Mouse (Mus musculus) G1E (cell line): ENCODE data around the gene Gm12216. TPM values are rescaled to one million over a fixed set of nuclear protein-coding genes. Genes with fewer than 3 reads are reported as not detected.

ENCODE experiments used
- ATAC-seq: 2 replicates; pipeline ENCODE4 v1.8.0; 2016; ENCODE audit warnings: mild to moderate bottlenecking; ENCODE audit not compliant: insufficient number of reproducible peaks, poor library complexity, low FRiP score, severe bottlenecking; ENCODE audit errors: extremely low read depth
- DNase-seq: peaks from one replicate; pipeline ENCODE4 v3.0.0; 2012; ENCODE audit warnings: low spot score
- H3K27me3 ChIP-seq: 2 replicates; pipeline ENCODE4 v1.6.1; 2012; ENCODE audit warnings: mild to moderate bottlenecking, low read length, inconsistent platforms; ENCODE audit not compliant: insufficient read depth
- H3K36me3 ChIP-seq: replicated peaks from 2 replicates; pipeline ENCODE3; 2012; ENCODE audit warnings: mild to moderate bottlenecking, inconsistent platforms
- H3K4me1 ChIP-seq: 2 replicates; pipeline ENCODE4 v1.6.1; 2012; ENCODE audit warnings: low read depth, low read length, inconsistent platforms, mixed read lengths; ENCODE audit not compliant: insufficient read depth
- H3K4me3 ChIP-seq: 2 replicates; pipeline ENCODE4 v1.5.1; 2012; ENCODE audit warnings: low read depth, mild to moderate bottlenecking, inconsistent platforms, low read length, moderate library complexity, mixed read lengths
- H3K9me3 ChIP-seq: replicated peaks from 2 replicates; pipeline ENCODE4 v1.6.1; 2012; ENCODE audit warnings: inconsistent platforms
- CTCF ChIP-seq: IDR thresholded peaks from 2 replicates; pipeline ENCODE4 v1.5.1; 2012; ENCODE audit warnings: low read depth, low read length, inconsistent platforms, mixed read lengths
- GATA1 ChIP-seq: IDR thresholded peaks from 2 replicates; pipeline ENCODE4 v1.6.1; 2012; ENCODE audit warnings: borderline replicate concordance, low read length, inconsistent platforms, mixed read lengths
- GATA2 ChIP-seq: IDR thresholded peaks from 2 replicates; pipeline ENCODE4 v1.6.1; 2012; ENCODE audit warnings: low read depth, low read length, inconsistent platforms, borderline replicate concordance
- POLR2AphosphoS5 ChIP-seq: IDR thresholded peaks from 2 replicates; pipeline ENCODE4 v1.6.1; 2012; ENCODE audit warnings: low read depth, low read length, inconsistent platforms; ENCODE audit not compliant: insufficient replicate concordance
- TAL1 ChIP-seq: conservative IDR thresholded peaks from 2 replicates; pipeline ENCODE4 v1.6.1; 2012; ENCODE audit warnings: low read depth, low read length, inconsistent platforms, mixed read lengths
- polyA plus RNA-seq: library from polyadenylated mRNA; stranded (reverse); fragments of >175 nt; gene quantifications from 2 replicates; pipeline ENCODE4 v1.2.3, GENCODE M21; 2012
- total RNA-seq, 2 experiments: library from RNA; stranded (forward) in 1 of 2; stranded (reverse) in 1 of 2; fragments of 200-1000 nt in 1 of 2; fragments of >200 nt in 1 of 2; fragmentation: Nextera tagmentation in 1 of 2; gene quantifications; 2 replicates each; pipeline ENCODE4 v1.2.3; 2014 to 2017

Gene Gm12216
- total and polyA plus RNA-seq, 3 experiments = 0.16 TPM; not detected in 2

- Histone ChIP-seq H3K4me3 (no peak overlapping the region), H3K9me3 (no peaks in the 10 kb centered on the region), H3K36me3 (no peaks in the 10 kb centered on the region), H3K4me1 (peaks cover 5% of the 10 kb centered on the region), H3K27me3 (peaks cover 16% of the 10 kb centered on the region; the same call in 1 of the 2 replicates)
- DNase-seq (no peak), ATAC-seq (no peak)
- no peak for TF ChIP-seq GATA1
- TF ChIP-seq TAL1 = no peak
- no peak for TF ChIP-seq POLR2AphosphoS5
- no peak for TF ChIP-seq GATA2
- no peak for TF ChIP-seq CTCF
Observed at GRCm38 (mm10) chr11:53816841-53817375, 42.1 kb downstream of the Gm12216 start.

GRCm38 (mm10) chr11:53814810-53815209 lies 44.2 kb downstream of the Gm12216 start:
- no peak overlapping the region for H3K4me3 ChIP-seq
- DNase-seq = no peak
- no peaks in the 10 kb centered on the region for H3K4me1 ChIP-seq
- H3K36me3 ChIP-seq = no peaks in the 10 kb centered on the region
- H3K9me3 ChIP-seq = no peaks in the 10 kb centered on the region
- peaks cover 27% of the 10 kb centered on the region; the same call in 1 of the 2 replicates for H3K27me3 ChIP-seq
- no peak for TF ChIP-seq POLR2AphosphoS5
- no peak for TF ChIP-seq CTCF
- no peak for TF ChIP-seq GATA1
- TF ChIP-seq TAL1 = no peak
- TF ChIP-seq GATA2 = no peak
- no peak for ATAC-seq

- Histone ChIP-seq H3K36me3 (no peaks in the 10 kb centered on the region), H3K9me3 (no peaks in the 10 kb centered on the region), H3K4me3 (no peak overlapping the region), H3K4me1 (no peaks in the 10 kb centered on the region), H3K27me3 (peaks cover 28% of the 10 kb centered on the region; the same call in 1 of the 2 replicates)
- no peak for ATAC-seq
- TF ChIP-seq TAL1 = no peak
- TF ChIP-seq POLR2AphosphoS5 = no peak
- TF ChIP-seq GATA1 = no peak
- no peak for TF ChIP-seq GATA2
- no peak for TF ChIP-seq CTCF
- no peak for DNase-seq
Observed at GRCm38 (mm10) chr11:53813001-53813868, 45.8 kb downstream of the Gm12216 start.

- no peak for TF ChIP-seq GATA2
- no peak for TF ChIP-seq TAL1
- no peak for TF ChIP-seq CTCF
- TF ChIP-seq GATA1 = no peak
- Histone ChIP-seq H3K9me3 (no peaks in the 10 kb centered on the region), H3K4me3 (no peak overlapping the region), H3K36me3 (no peaks in the 10 kb centered on the region), H3K27me3 (peaks cover 28% of the 10 kb centered on the region), H3K4me1 (no peaks in the 10 kb centered on the region)
- DNase-seq = no peak
- no peak for ATAC-seq
Observed at GRCm38 (mm10) chr11:53811312-53811711, 47.7 kb downstream of the Gm12216 start.

GRCm38 (mm10) chr11:53810749-53811148 lies 48.3 kb downstream of the Gm12216 start:
- Histone ChIP-seq H3K4me1 (no peaks in the 10 kb centered on the region), H3K9me3 (no peaks in the 10 kb centered on the region), H3K27me3 (peaks cover 30% of the 10 kb centered on the region), H3K4me3 (no peak overlapping the region), H3K36me3 (no peaks in the 10 kb centered on the region)
- TF ChIP-seq CTCF (no peak), GATA2 (no peak), GATA1 (no peak), TAL1 (no peak), POLR2AphosphoS5 (no peak)
- DNase-seq (no peak), ATAC-seq (no peak)

GRCm38 (mm10) chr11:53810156-53810555 lies 48.9 kb downstream of the Gm12216 start:
- Histone ChIP-seq H3K4me1 (no peaks in the 10 kb centered on the region), H3K27me3 (peaks cover 30% of the 10 kb centered on the region), H3K4me3 (no peak overlapping the region), H3K9me3 (no peaks in the 10 kb centered on the region), H3K36me3 (no peaks in the 10 kb centered on the region)
- no peak for ATAC-seq
- no peak for DNase-seq
- no peak for TF ChIP-seq GATA1
- no peak for TF ChIP-seq POLR2AphosphoS5
- no peak for TF ChIP-seq CTCF
- no peak for TF ChIP-seq TAL1
- TF ChIP-seq GATA2 = no peak

- Histone ChIP-seq H3K9me3 (no peaks in the 10 kb centered on the region), H3K4me1 (no peaks in the 10 kb centered on the region), H3K36me3 (no peaks in the 10 kb centered on the region), H3K27me3 (peaks cover 30% of the 10 kb centered on the region), H3K4me3 (no peak overlapping the region)
- ATAC-seq = no peak
- DNase-seq = no peak
- TF ChIP-seq TAL1 (no peak), CTCF (no peak), GATA2 (no peak), GATA1 (no peak), POLR2AphosphoS5 (no peak)
Observed at GRCm38 (mm10) chr11:53809354-53809753, 49.7 kb downstream of the Gm12216 start.
